Mouse (Mus musculus) lung, postnatal 25 days (tissue): ENCODE measurements around the gene Ccdc153.
A peak's percentile ranks its signal among the peaks of the same experiment; 100 is the strongest.

Source experiments
- DNase-seq: peaks from one replicate; pipeline ENCODE4 v3.0.0; 2022; ENCODE audit warnings: low spot score

The Ccdc153 gene

GRCm38 (mm10) chr9:44240399-44240798, at the start of gene Ccdc153:
TSS of gene Ccdc153 (plus strand) at chr9:44240676.
- DNase-seq, result no peak

GRCm38 (mm10) chr9:44191166-44191565, 49.3 kb upstream of the Ccdc153 start:
- DNase-seq, result peak; percentile 55

GRCm38 (mm10) chr9:44192312-44192711, 48.2 kb upstream of the Ccdc153 start:
- DNase-seq, result no peak

GRCm38 (mm10) chr9:44192794-44193193, 47.7 kb upstream of the Ccdc153 start:
- DNase-seq, result no peak

GRCm38 (mm10) chr9:44194000-44194399, 46.5 kb upstream of the Ccdc153 start:
- DNase-seq, result no peak

- DNase-seq, result no peak
These were observed 44.1 kb upstream of the Ccdc153 start for GRCm38 (mm10) chr9:44196354-44196753.

GRCm38 (mm10) chr9:44199166-44199565, 41.3 kb upstream of the Ccdc153 start:
- DNase-seq, result no peak

GRCm38 (mm10) chr9:44199580-44199979, 40.9 kb upstream of the Ccdc153 start:
- peak; percentile 59 for DNase-seq

- no peak for DNase-seq
These were observed 40.0 kb upstream of the Ccdc153 start for GRCm38 (mm10) chr9:44200458-44200857.

GRCm38 (mm10) chr9:44207840-44208239, 32.6 kb upstream of the Ccdc153 start:
- no peak for DNase-seq

GRCm38 (mm10) chr9:44209416-44209815, 31.1 kb upstream of the Ccdc153 start:
- no peak for DNase-seq

GRCm38 (mm10) chr9:44212406-44212805, 28.1 kb upstream of the Ccdc153 start:
- no peak for DNase-seq

- no peak for DNase-seq
These were observed 26.9 kb upstream of the Ccdc153 start for GRCm38 (mm10) chr9:44213538-44213937.

- no peak for DNase-seq
These were observed 14.5 kb upstream of the Ccdc153 start for GRCm38 (mm10) chr9:44225993-44226392.

- no peak for DNase-seq
These were observed 8.9 kb upstream of the Ccdc153 start for GRCm38 (mm10) chr9:44231609-44232008.

- DNase-seq, result peak; percentile 20
These were observed 7.3 kb upstream of the Ccdc153 start for GRCm38 (mm10) chr9:44233021-44233801.

GRCm38 (mm10) chr9:44233802-44234478, 6.5 kb upstream of the Ccdc153 start, which contains the start of gene Cbl:
TSS of gene Cbl (minus strand) at chr9:44234049.
- peak; percentile 99 for DNase-seq

- peak; percentile 72 for DNase-seq
These were observed 5.7 kb upstream of the Ccdc153 start for GRCm38 (mm10) chr9:44234479-44235427.

GRCm38 (mm10) chr9:44236601-44237000, 3.9 kb upstream of the Ccdc153 start:
- no peak for DNase-seq

GRCm38 (mm10) chr9:44237128-44237527, 3.3 kb upstream of the Ccdc153 start:
- DNase-seq, result no peak

GRCm38 (mm10) chr9:44238501-44239190, 1.8 kb upstream of the Ccdc153 start:
- peak; percentile 19 for DNase-seq

- DNase-seq, result peak; percentile 45
These were observed 1.0 kb upstream of the Ccdc153 start for GRCm38 (mm10) chr9:44239447-44239846.
